11 mouse cellular contexts compared by ENCODE assay signal in genomic region chr8:120529226-120529625, GRCm38 (mm10). TPM values are rescaled to one million over a fixed set of nuclear protein-coding genes. Genes with fewer than 3 reads are reported as not detected.
DNase-seq lines count a peak whose midpoint lies in the region; ATAC-seq lines count a peak whose summit lies in the region.
"Had no signal": no experiment of that assay in that cellular context is flagged by ENCODE, and none has a peak within 500 bp of the region (broad histone marks: within the 10 kb centered on the region; RNA-seq: fewer than 3 reads in every experiment).

No protein-coding gene starts in this region.

- H3K4me1 ChIP-seq in liver, embryonic 15.5 days (replicated peaks) = peaks cover 93% of the 10 kb centered on the region
- peaks cover 71% of the 10 kb centered on the region for H3K4me1 ChIP-seq in intestine, embryonic 16.5 days (ENCODE audit: control insufficient read depth, insufficient read depth, low read length)

- peaks cover 5% of the 10 kb centered on the region; the same call in 1 of the 2 replicates for H3K36me3 ChIP-seq in liver, embryonic 15.5 days (replicated peaks)
- no peaks in the 10 kb centered on the region for H3K36me3 ChIP-seq in splenic B cell, adult 2 months (ENCODE audit: control insufficient read depth, insufficient read depth, low read length, poor library complexity, severe bottlenecking)
- no peaks in the 10 kb centered on the region for H3K36me3 ChIP-seq in intestine, embryonic 16.5 days (ENCODE audit: control insufficient read depth, insufficient read depth, low read length)
- H3K36me3 ChIP-seq: limb, embryonic 15.5 days; stomach, embryonic 15.5 days had no signal

- no peak overlapping the region for H3K4me3 ChIP-seq in liver, embryonic 15.5 days (replicated peaks)
- H3K4me3 ChIP-seq in intestine, embryonic 16.5 days (ENCODE audit: low read length) = no peak overlapping the region
- H3K4me3 ChIP-seq: limb, embryonic 15.5 days; stomach, embryonic 15.5 days had no signal

- H3K9ac ChIP-seq in liver, embryonic 15.5 days = no peak overlapping the region
- no peak overlapping the region for H3K9ac ChIP-seq in intestine, embryonic 16.5 days (ENCODE audit: low read depth, low read length)
- H3K9ac ChIP-seq: limb, embryonic 15.5 days; stomach, embryonic 15.5 days had no signal

- peak; percentile 8; the same call in 1 of the 2 replicates for ATAC-seq in liver, embryonic 15.5 days (ENCODE audit: insufficient read depth)
- ATAC-seq in intestine, embryonic 16.5 days = no peak
- ATAC-seq: hindbrain, postnatal 0 days had no signal

- DNase-seq in kidney, adult 9 months = peak; percentile 53
- no peak for DNase-seq in kidney, adult 18-20 months
- peak; percentile 84 for DNase-seq in ZHBTc4 (ENCODE audit: low read depth, low spot score)
- peak; percentile 66 for DNase-seq in splenic B cell, adult 2 months (ENCODE audit: low read depth, low spot score)
- DNase-seq in spleen, postnatal 14 days (ENCODE audit: low spot score in 2 of 2) = no peak
- DNase-seq: cerebellum, postnatal 25 days had no signal

- WGBS in liver, embryonic 15.5 days (ENCODE audit: insufficient replicate concordance) = 46% methylated on average over 7 of the region's 7 CpGs
- WGBS in intestine, embryonic 16.5 days = 63% methylated on average over 7 of the region's 7 CpGs

- no peak overlapping the region for H3K4me2 ChIP-seq in liver, embryonic 15.5 days
- H3K4me2 ChIP-seq in intestine, embryonic 16.5 days (ENCODE audit: low read depth, low read length) = no peak overlapping the region
- H3K4me2 ChIP-seq: limb, embryonic 15.5 days; stomach, embryonic 15.5 days had no signal

- peaks cover 5% of the 10 kb centered on the region; the same call in 1 of the 2 replicates for H3K27me3 ChIP-seq in liver, embryonic 15.5 days
- H3K27me3 ChIP-seq in splenic B cell, adult 2 months (ENCODE audit: control insufficient read depth, insufficient read depth, low read length, poor library complexity, severe bottlenecking) = no peaks in the 10 kb centered on the region; the same call in 1 of the 2 replicates
- H3K27me3 ChIP-seq in intestine, embryonic 16.5 days (replicated peaks; ENCODE audit: control insufficient read depth, insufficient read depth, low read length) = no peaks in the 10 kb centered on the region
- H3K27me3 ChIP-seq: stomach, embryonic 15.5 days had no signal

- peak overlapping the region; percentile 57 for H3K27ac ChIP-seq in liver, embryonic 15.5 days (replicated peaks)
- H3K27ac ChIP-seq in intestine, embryonic 16.5 days (ENCODE audit: low read length) = no peak overlapping the region
- H3K27ac ChIP-seq: hindbrain, postnatal 0 days; limb, embryonic 15.5 days; stomach, embryonic 15.5 days had no signal

- no peaks in the 10 kb centered on the region for H3K9me3 ChIP-seq in liver, embryonic 15.5 days (replicated peaks)
- H3K9me3 ChIP-seq in intestine, embryonic 16.5 days (ENCODE audit: control insufficient read depth, low read length) = no peaks in the 10 kb centered on the region
- H3K9me3 ChIP-seq: limb, embryonic 15.5 days; stomach, embryonic 15.5 days had no signal

RNA-seq across cellular contexts. Expression of gene Gins2, which starts 59.9 kb away (rescaled TPM):
- polyA plus RNA-seq in liver, embryonic 15.5 days (2015; fragmentation: Nextera tagmentation; extraction: Ambion mirVana) = 50.1 and 52.3 TPM in 2 replicates
- 75.1 and 87.5 TPM in 2 replicates for polyA plus RNA-seq in intestine, embryonic 16.5 days (2015; fragmentation: Nextera tagmentation; extraction: Ambion mirVana)

Comparison
In these comparisons a context has a peak if more than half of its experiments do, and no peak if none do; other contexts are left out.
1. DNase-seq: peak in kidney, adult 9 months (single experiment), ZHBTc4 (single experiment) and splenic B cell, adult 2 months (single experiment); none in kidney, adult 18-20 months (single experiment) and spleen, postnatal 14 days (0 of 2).